Mouse (Mus musculus) retina, adult 2 months (tissue): ENCODE data around the gene 1700015G11Rik.
A peak's percentile ranks its signal among the peaks of the same experiment; 100 is the strongest.

Experiments
- DNase-seq: peaks from one replicate; pipeline ENCODE4 v3.0.0-alpha.2; 2012; ENCODE audit warnings: low read depth, low spot score

1700015G11Rik gene

GRCm38 (mm10) chr7:52015628-52016027, at the start of gene 1700015G11Rik:
Gene 1700015G11Rik (minus strand): TSS chr7:52015728.
- DNase-seq = no peak

- no peak for DNase-seq
Observed at GRCm38 (mm10) chr7:52056954-52057353, 41.4 kb upstream of the 1700015G11Rik start.

GRCm38 (mm10) chr7:52056274-52056673, 40.7 kb upstream of the 1700015G11Rik start:
- no peak for DNase-seq

- no peak for DNase-seq
Observed at GRCm38 (mm10) chr7:52055831-52056230, 40.3 kb upstream of the 1700015G11Rik start.

- DNase-seq = peak; percentile 18
Observed at GRCm38 (mm10) chr7:52037600-52038582, 22.4 kb upstream of the 1700015G11Rik start.

- no peak for DNase-seq
Observed at GRCm38 (mm10) chr7:52024050-52024626, 8.6 kb upstream of the 1700015G11Rik start.

- DNase-seq = no peak
Observed at GRCm38 (mm10) chr7:52022039-52022438, 6.5 kb upstream of the 1700015G11Rik start.

- no peak for DNase-seq
Observed at GRCm38 (mm10) chr7:52015180-52015579, 348 bp downstream of the 1700015G11Rik start.

- DNase-seq = no peak
Observed at GRCm38 (mm10) chr7:52013457-52013856, 2.1 kb downstream of the 1700015G11Rik start.

GRCm38 (mm10) chr7:52007138-52007537, 8.4 kb downstream of the 1700015G11Rik start:
- DNase-seq = no peak

- DNase-seq = no peak
Observed at GRCm38 (mm10) chr7:52006296-52006630, 9.3 kb downstream of the 1700015G11Rik start.

- peak; percentile 95 for DNase-seq
Observed at GRCm38 (mm10) chr7:52005511-52006295, 9.8 kb downstream of the 1700015G11Rik start, which contains the start of gene Svip. Gene Svip (minus strand): TSS chr7:52006018.

GRCm38 (mm10) chr7:51991020-51991419, 24.5 kb downstream of the 1700015G11Rik start:
- peak; percentile 34 for DNase-seq

- no peak for DNase-seq
Observed at GRCm38 (mm10) chr7:51986909-51987308, 28.6 kb downstream of the 1700015G11Rik start.

GRCm38 (mm10) chr7:51985763-51986162, 29.8 kb downstream of the 1700015G11Rik start:
- DNase-seq = no peak

GRCm38 (mm10) chr7:51982303-51982702, 33.2 kb downstream of the 1700015G11Rik start:
- DNase-seq = no peak

- DNase-seq = no peak
Observed at GRCm38 (mm10) chr7:51979271-51979670, 36.3 kb downstream of the 1700015G11Rik start.

- no peak for DNase-seq
Observed at GRCm38 (mm10) chr7:51975181-51975580, 40.3 kb downstream of the 1700015G11Rik start.

GRCm38 (mm10) chr7:51973526-51973925, 42.0 kb downstream of the 1700015G11Rik start:
- no peak for DNase-seq

- no peak for DNase-seq
Observed at GRCm38 (mm10) chr7:51973091-51973490, 42.4 kb downstream of the 1700015G11Rik start.

- peak; percentile 32 for DNase-seq
Observed at GRCm38 (mm10) chr7:51972252-51972855, 43.2 kb downstream of the 1700015G11Rik start.
